Mouse (Mus musculus) midbrain, postnatal 0 days (tissue): Measurements from ENCODE around the gene Fam170b. TPM values are rescaled to one million over a fixed set of nuclear protein-coding genes. Genes with fewer than 3 reads are reported as not detected.

Experiments
- ATAC-seq: fragments of 200-750 bp; cut with Nextera tagmentation; 2 replicates; pipeline ENCODE4 v1.8.0; 2017; ENCODE audit warnings: moderate number of reproducible peaks, mild to moderate bottlenecking, moderate TSS enrichment, moderate library complexity; ENCODE audit not compliant: low FRiP score
- DNase-seq: peaks from one replicate; pipeline ENCODE4 v3.0.0-alpha.2; 2015; ENCODE audit warnings: low spot score
- H3K27ac ChIP-seq: fragments of 300-500 bp; sonication (generic); 2 replicates; pipeline ENCODE4 v1.5.1; 2014; ENCODE audit warnings: low read depth, mild to moderate bottlenecking, low read length, mixed read lengths
- H3K27me3 ChIP-seq: fragments of 300-500 bp; sonication (generic); 2 replicates; pipeline ENCODE4 v1.6.1; 2014; ENCODE audit warnings: low read length, control low read depth, mixed read lengths; ENCODE audit not compliant: insufficient read depth
- H3K36me3 ChIP-seq: fragments of 300-500 bp; sonication (generic); 2 replicates; pipeline ENCODE4 v1.6.1; 2014; ENCODE audit warnings: low read length, control low read depth, mixed read lengths; ENCODE audit not compliant: insufficient read depth
- H3K4me1 ChIP-seq: fragments of 300-500 bp; sonication (generic); 2 replicates; pipeline ENCODE4 v1.6.1; 2014; ENCODE audit warnings: mild to moderate bottlenecking, control low read depth, antibody characterized with exemption, low read length, mixed read lengths; ENCODE audit not compliant: insufficient read depth
- H3K4me2 ChIP-seq: fragments of 300-500 bp; sonication (generic); 2 replicates; pipeline ENCODE4 v1.6.1; 2014; ENCODE audit warnings: low read depth, mild to moderate bottlenecking, low read length, mixed read lengths; ENCODE audit not compliant: poor library complexity, severe bottlenecking
- H3K4me3 ChIP-seq: fragments of 300-500 bp; sonication (generic); 2 replicates; pipeline ENCODE4 v1.5.1; 2014; ENCODE audit warnings: low read depth, mild to moderate bottlenecking, low read length, moderate library complexity
- H3K9ac ChIP-seq: fragments of 300-500 bp; sonication (generic); replicated peaks from 2 replicates; pipeline ENCODE4 v1.6.1; 2014; ENCODE audit warnings: mild to moderate bottlenecking, low read length, moderate library complexity, mixed read lengths; ENCODE audit not compliant: poor library complexity, severe bottlenecking
- H3K9me3 ChIP-seq: fragments of 300-500 bp; sonication (generic); 2 replicates; pipeline ENCODE4 v1.6.1; 2016; ENCODE audit warnings: low read length, control low read depth
- CTCF ChIP-seq: IDR thresholded peaks from 2 replicates; pipeline ENCODE4 v1.5.1; 2016; ENCODE audit warnings: antibody characterized with exemption, mild to moderate bottlenecking
- WGBS: fragments of 180-500 bp; shearing (Covaris S2); extraction: QIAGEN DNeasy Blood & Tissue Kit; methylation state at CpG from one replicate; pipeline ENCODE4 v1.1.7; 2014; 5-methylcytosine and 5-hydroxymethylcytosine counted together
- polyA plus RNA-seq: library from polyadenylated mRNA; unstranded; fragments of >200 nt; fragmentation: Nextera tagmentation; extraction: Ambion mirVana; gene quantifications from 2 replicates; pipeline ENCODE4 v1.2.1, GENCODE M21; 2015
- total RNA-seq: library from RNA; depleted of rRNA; stranded (reverse); fragments of >200 nt; gene quantifications from 2 replicates; pipeline ENCODE4 v1.2.3, GENCODE M21; 2014

The Fam170b gene
- total and polyA plus RNA-seq, 2 experiments from 2014 or later, result not detected

- TF ChIP-seq CTCF, result no peak
- WGBS, result 87% methylated on average over 3 of the region's 3 CpGs
- Histone ChIP-seq H3K4me1 (peaks cover 3% of the 10 kb centered on the region; the same call in 1 of the 2 replicates), H3K9me3 (no peaks in the 10 kb centered on the region), H3K4me3 (no peak overlapping the region), H3K4me2 (no peak overlapping the region), H3K9ac (no peak overlapping the region), H3K27ac (no peak overlapping the region), H3K27me3 (no peaks in the 10 kb centered on the region), H3K36me3 (no peaks in the 10 kb centered on the region)
- ATAC-seq, result no peak
- no peak for DNase-seq
Measured at GRCm38 (mm10) chr14:32823861-32824260, 9.9 kb upstream of the Fam170b start.

- H3K27ac ChIP-seq, result no peak overlapping the region
- TF ChIP-seq CTCF, result no peak
- H3K36me3 ChIP-seq, result no peaks in the 10 kb centered on the region
- H3K4me3 ChIP-seq, result no peak overlapping the region
- no peak overlapping the region for H3K4me2 ChIP-seq
- no peaks in the 10 kb centered on the region for H3K27me3 ChIP-seq
- H3K9me3 ChIP-seq, result no peaks in the 10 kb centered on the region
- ATAC-seq (no peak), DNase-seq (no peak)
- 57% methylated on average over 14 of the region's 14 CpGs for WGBS
- peaks cover 3% of the 10 kb centered on the region; the same call in 1 of the 2 replicates for H3K4me1 ChIP-seq
- H3K9ac ChIP-seq, result no peak overlapping the region
Measured at GRCm38 (mm10) chr14:32824267-32825150, 9.3 kb upstream of the Fam170b start.

GRCm38 (mm10) chr14:32825426-32826032, 8.2 kb upstream of the Fam170b start:
- Histone ChIP-seq H3K4me1 (peaks cover 3% of the 10 kb centered on the region; the same call in 1 of the 2 replicates), H3K27me3 (no peaks in the 10 kb centered on the region), H3K9me3 (no peaks in the 10 kb centered on the region), H3K27ac (no peak overlapping the region), H3K4me2 (no peak overlapping the region), H3K36me3 (no peaks in the 10 kb centered on the region), H3K9ac (no peak overlapping the region), H3K4me3 (no peak overlapping the region)
- WGBS, result 15% methylated on average over 11 of the region's 11 CpGs
- DNase-seq (no peak), ATAC-seq (no peak)
- TF ChIP-seq CTCF, result no peak

GRCm38 (mm10) chr14:32827165-32827564, 6.6 kb upstream of the Fam170b start:
- Histone ChIP-seq H3K4me3 (no peak overlapping the region), H3K9me3 (no peaks in the 10 kb centered on the region), H3K27me3 (no peaks in the 10 kb centered on the region), H3K4me2 (no peak overlapping the region), H3K9ac (no peak overlapping the region), H3K36me3 (no peaks in the 10 kb centered on the region), H3K4me1 (peaks cover 3% of the 10 kb centered on the region; the same call in 1 of the 2 replicates), H3K27ac (no peak overlapping the region)
- no peak for TF ChIP-seq CTCF
- DNase-seq (no peak), ATAC-seq (no peak)
- 81% methylated on average over 4 of the region's 4 CpGs for WGBS

GRCm38 (mm10) chr14:32827994-32828650, 5.6 kb upstream of the Fam170b start:
- no peak overlapping the region for H3K4me2 ChIP-seq
- H3K9me3 ChIP-seq, result no peaks in the 10 kb centered on the region
- WGBS, result 52% methylated on average over 6 of the region's 6 CpGs
- H3K9ac ChIP-seq, result no peak overlapping the region
- no peaks in the 10 kb centered on the region for H3K27me3 ChIP-seq
- DNase-seq (peak; percentile 30), ATAC-seq (no peak)
- TF ChIP-seq CTCF, result no peak
- H3K4me1 ChIP-seq, result peaks cover 3% of the 10 kb centered on the region; the same call in 1 of the 2 replicates
- no peaks in the 10 kb centered on the region for H3K36me3 ChIP-seq
- no peak overlapping the region for H3K27ac ChIP-seq
- H3K4me3 ChIP-seq, result no peak overlapping the region
